Mouse (Mus musculus): ENCODE data around the gene Oxct2a. TPM values are rescaled to one million over a fixed set of nuclear protein-coding genes. Genes with fewer than 3 reads are reported as not detected.
"Not testable (repeated sequence)": the region's sequence is repeated elsewhere in the genome, so short reads cannot be mapped to it uniquely, and the experiment has no call there.

Gene Oxct2a
- total RNA-seq, 1 experiment, result 3.6 TPM

GRCm38 (mm10) chr4:123298226-123298625, 25.2 kb downstream of the Oxct2a start:
- H3K36me3 ChIP-seq (ENCODE audit: control insufficient read depth, insufficient read depth, low read length, poor library complexity, severe bottlenecking), result peaks cover 70% of the 10 kb centered on the region
- in situ Hi-C loops (cut with MboI; ENCODE audit: low sequenced_read_pairs in 2 of 2, unreplicated experiment in 2 of 2), result no loop called here

GRCm38 (mm10) chr4:123297195-123297960, 26.1 kb downstream of the Oxct2a start:
- Histone ChIP-seq H3K4me1 (ENCODE audit: control insufficient read depth in 2 of 2, insufficient read depth in 2 of 2, low read length in 2 of 2, poor library complexity in 1 of 2) (no peaks in the 10 kb centered on the region; a peak in 1 of 4 replicates), H3K4me3 (ENCODE audit: insufficient read depth in 1 of 2, low read depth in 1 of 2, low read length in 2 of 2, poor library complexity in 1 of 2, severe bottlenecking in 1 of 2) (no peak overlapping the region), H3K36me3 (ENCODE audit: control insufficient read depth, insufficient read depth, low read length, poor library complexity, severe bottlenecking) (peaks cover 70% of the 10 kb centered on the region), H3K9ac (ENCODE audit: insufficient read depth, low read depth, low read length, poor library complexity, severe bottlenecking) (no peak overlapping the region), H3K9me3 (ENCODE audit: control insufficient read depth, insufficient read depth, low read depth, low read length) (no peaks in the 10 kb centered on the region), H3K27ac (ENCODE audit: insufficient read depth, low read depth, low read length, poor library complexity, severe bottlenecking) (no peak overlapping the region)
- DNase-seq (ENCODE audit: low read depth, low spot score), result no peak
- in situ Hi-C loops (cut with MboI; ENCODE audit: low sequenced_read_pairs in 2 of 2, unreplicated experiment in 2 of 2), result no loop called here
- TF ChIP-seq HCFC1 (IDR thresholded peaks at IDR 0.05; ENCODE audit: borderline replicate concordance, insufficient read depth, low read length) (no peak), CHD2 (IDR thresholded peaks at IDR 0.05; ENCODE audit: low read depth, low read length) (no peak), MAFK (IDR thresholded peaks at IDR 0.05; ENCODE audit: insufficient read depth, low read depth, low read length) (no peak), ZC3H11A (IDR thresholded peaks at IDR 0.05; ENCODE audit: borderline replicate concordance, low read depth, low read length) (no peak), ZNF384 (IDR thresholded peaks at IDR 0.05; ENCODE audit: low read depth, low read length) (no peak)

More at GRCm38 (mm10) chr4:123298226-123298625, 25.2 kb downstream of the Oxct2a start:
- Histone ChIP-seq H3K27ac (ENCODE audit: insufficient read depth, low read depth, low read length, poor library complexity, severe bottlenecking) (no peak overlapping the region), H3K9ac (ENCODE audit: insufficient read depth, low read depth, low read length, poor library complexity, severe bottlenecking) (no peak overlapping the region), H3K9me3 (ENCODE audit: control insufficient read depth, insufficient read depth, low read depth, low read length) (no peaks in the 10 kb centered on the region), H3K4me3 (ENCODE audit: insufficient read depth in 1 of 2, low read depth in 1 of 2, low read length in 2 of 2, poor library complexity in 1 of 2, severe bottlenecking in 1 of 2) (no peak overlapping the region), H3K4me1 (ENCODE audit: control insufficient read depth in 2 of 2, insufficient read depth in 2 of 2, low read length in 2 of 2, poor library complexity in 1 of 2) (no peaks in the 10 kb centered on the region; a peak in 1 of 4 replicates)
- TF ChIP-seq CHD2 (IDR thresholded peaks at IDR 0.05; ENCODE audit: low read depth, low read length) (no peak), ZNF384 (IDR thresholded peaks at IDR 0.05; ENCODE audit: low read depth, low read length) (no peak), ZC3H11A (IDR thresholded peaks at IDR 0.05; ENCODE audit: borderline replicate concordance, low read depth, low read length) (no peak), MAFK (IDR thresholded peaks at IDR 0.05; ENCODE audit: insufficient read depth, low read depth, low read length) (no peak), HCFC1 (IDR thresholded peaks at IDR 0.05; ENCODE audit: borderline replicate concordance, insufficient read depth, low read length) (no peak)
- no peak for DNase-seq (ENCODE audit: low read depth, low spot score)

GRCm38 (mm10) chr4:123296148-123296534, 27.3 kb downstream of the Oxct2a start:
- TF ChIP-seq ZNF384 (IDR thresholded peaks at IDR 0.05; ENCODE audit: low read depth, low read length), result no peak
- no peak for TF ChIP-seq MAFK (IDR thresholded peaks at IDR 0.05; ENCODE audit: insufficient read depth, low read depth, low read length)
- TF ChIP-seq ZC3H11A (IDR thresholded peaks at IDR 0.05; ENCODE audit: borderline replicate concordance, low read depth, low read length), result no peak
- no peak for TF ChIP-seq HCFC1 (IDR thresholded peaks at IDR 0.05; ENCODE audit: borderline replicate concordance, insufficient read depth, low read length)
- TF ChIP-seq CHD2 (IDR thresholded peaks at IDR 0.05; ENCODE audit: low read depth, low read length), result no peak
- peaks cover 77% of the 10 kb centered on the region for H3K36me3 ChIP-seq (ENCODE audit: control insufficient read depth, insufficient read depth, low read length, poor library complexity, severe bottlenecking)
- no peaks in the 10 kb centered on the region for H3K9me3 ChIP-seq (ENCODE audit: control insufficient read depth, insufficient read depth, low read depth, low read length)
- H3K9ac ChIP-seq (ENCODE audit: insufficient read depth, low read depth, low read length, poor library complexity, severe bottlenecking), result no peak overlapping the region
- no peak for DNase-seq (ENCODE audit: low read depth, low spot score)
- H3K4me3 ChIP-seq (ENCODE audit: insufficient read depth in 1 of 2, low read depth in 1 of 2, low read length in 2 of 2, poor library complexity in 1 of 2, severe bottlenecking in 1 of 2), result no peak overlapping the region
- no peaks in the 10 kb centered on the region; a peak in 1 of 4 replicates for H3K4me1 ChIP-seq (ENCODE audit: control insufficient read depth in 2 of 2, insufficient read depth in 2 of 2, low read length in 2 of 2, poor library complexity in 1 of 2)
- no peak overlapping the region for H3K27ac ChIP-seq (ENCODE audit: insufficient read depth, low read depth, low read length, poor library complexity, severe bottlenecking)
- in situ Hi-C loops (cut with MboI; ENCODE audit: low sequenced_read_pairs in 2 of 2, unreplicated experiment in 2 of 2), result no loop called here

GRCm38 (mm10) chr4:123295516-123296147, 27.8 kb downstream of the Oxct2a start:
- DNase-seq (ENCODE audit: low read depth, low spot score), result no peak
- Histone ChIP-seq H3K9me3 (ENCODE audit: control insufficient read depth, insufficient read depth, low read depth, low read length) (no peaks in the 10 kb centered on the region), H3K9ac (ENCODE audit: insufficient read depth, low read depth, low read length, poor library complexity, severe bottlenecking) (no peak overlapping the region), H3K36me3 (ENCODE audit: control insufficient read depth, insufficient read depth, low read length, poor library complexity, severe bottlenecking) (peaks cover 82% of the 10 kb centered on the region), H3K4me3 (ENCODE audit: insufficient read depth in 1 of 2, low read depth in 1 of 2, low read length in 2 of 2, poor library complexity in 1 of 2, severe bottlenecking in 1 of 2) (no peak overlapping the region), H3K27ac (ENCODE audit: insufficient read depth, low read depth, low read length, poor library complexity, severe bottlenecking) (no peak overlapping the region), H3K4me1 (ENCODE audit: control insufficient read depth in 2 of 2, insufficient read depth in 2 of 2, low read length in 2 of 2, poor library complexity in 1 of 2) (no peaks in the 10 kb centered on the region; a peak in 1 of 4 replicates)
- in situ Hi-C loops (cut with MboI; ENCODE audit: low sequenced_read_pairs in 2 of 2, unreplicated experiment in 2 of 2), result no loop called here
- no peak for TF ChIP-seq HCFC1 (IDR thresholded peaks at IDR 0.05; ENCODE audit: borderline replicate concordance, insufficient read depth, low read length)

- H3K9ac ChIP-seq (ENCODE audit: insufficient read depth, low read depth, low read length, poor library complexity, severe bottlenecking); DNase-seq (ENCODE audit: low read depth, low spot score); H3K9me3 ChIP-seq (ENCODE audit: control insufficient read depth, insufficient read depth, low read depth, low read length); in situ Hi-C loops (cut with MboI; ENCODE audit: low sequenced_read_pairs in 2 of 2, unreplicated experiment in 2 of 2); H3K4me3 ChIP-seq (ENCODE audit: insufficient read depth in 1 of 2, low read depth in 1 of 2, low read length in 2 of 2, poor library complexity in 1 of 2, severe bottlenecking in 1 of 2); H3K27ac ChIP-seq (ENCODE audit: insufficient read depth, low read depth, low read length, poor library complexity, severe bottlenecking); H3K4me1 ChIP-seq (ENCODE audit: control insufficient read depth in 2 of 2, insufficient read depth in 2 of 2, low read length in 2 of 2, poor library complexity in 1 of 2): not testable (repeated sequence)
- peaks cover 86% of the 10 kb centered on the region for H3K36me3 ChIP-seq (ENCODE audit: control insufficient read depth, insufficient read depth, low read length, poor library complexity, severe bottlenecking)
Observed at GRCm38 (mm10) chr4:123295026-123295425, 28.4 kb downstream of the Oxct2a start.
